Mouse (Mus musculus) retina, postnatal 7 days (tissue): ENCODE results near the gene Pdcd6ip.
"Not testable (repeated sequence)": the region's sequence is repeated elsewhere in the genome, so short reads cannot be mapped to it uniquely, and the experiment has no call there.

ENCODE experiments used
- DNase-seq: peaks from one replicate; pipeline ENCODE4 v3.0.0-alpha.2; 2012; ENCODE audit warnings: low read depth, low spot score

The Pdcd6ip gene

DNA sequence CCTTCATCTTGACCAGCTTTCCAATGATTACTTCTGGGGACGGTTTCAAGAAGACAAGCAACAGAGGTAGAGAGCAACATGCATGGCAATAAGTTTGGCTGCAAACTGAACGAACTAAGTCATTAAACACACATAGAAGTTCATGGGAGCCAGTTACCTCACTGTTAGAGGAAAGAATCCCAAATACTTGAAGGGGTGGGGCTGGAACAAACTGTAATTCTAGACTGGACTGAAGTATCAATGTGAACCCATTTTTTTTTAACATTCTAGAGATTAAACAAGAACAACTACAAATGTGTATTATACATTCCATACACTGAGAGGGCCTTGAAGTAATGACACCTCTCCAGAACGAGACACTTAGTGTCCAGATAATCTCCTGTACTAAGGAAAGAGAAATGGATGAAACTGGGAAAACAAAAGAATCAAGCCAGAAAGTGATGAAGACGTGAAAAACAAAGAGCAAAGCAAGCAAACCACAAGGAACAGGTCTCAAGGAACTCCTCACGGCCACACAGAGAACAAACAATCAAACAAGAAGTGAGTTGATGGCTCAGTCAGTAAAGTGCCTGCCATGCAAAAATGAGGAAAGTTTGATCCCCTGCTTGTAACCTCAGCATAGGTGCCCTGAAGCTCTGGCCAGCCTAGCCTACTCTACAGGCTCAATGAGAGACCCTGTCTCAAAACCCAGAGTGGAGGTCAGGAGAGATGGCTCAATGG lies 6.5 kb downstream of the Pdcd6ip start:
- no peak for DNase-seq

DNA sequence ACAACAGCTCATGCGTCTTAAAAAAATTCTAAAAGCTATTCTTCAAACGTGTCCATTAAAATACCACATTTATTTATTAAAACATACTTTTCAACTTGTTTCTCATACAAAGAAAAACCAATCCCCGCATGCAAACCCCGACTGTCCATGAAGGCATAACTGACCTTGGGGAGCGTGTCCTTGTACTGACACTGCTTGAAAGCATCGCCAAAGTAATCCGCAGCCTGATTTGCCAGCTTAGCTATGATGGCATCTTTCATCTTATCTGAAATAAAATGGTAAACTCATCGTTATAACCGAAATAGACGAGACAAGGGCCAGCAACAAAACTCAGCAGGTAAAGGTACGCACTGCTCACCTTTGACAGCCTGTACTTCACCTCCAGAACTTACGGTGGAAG lies 20.6 kb downstream of the Pdcd6ip start:
- no peak for DNase-seq

DNA sequence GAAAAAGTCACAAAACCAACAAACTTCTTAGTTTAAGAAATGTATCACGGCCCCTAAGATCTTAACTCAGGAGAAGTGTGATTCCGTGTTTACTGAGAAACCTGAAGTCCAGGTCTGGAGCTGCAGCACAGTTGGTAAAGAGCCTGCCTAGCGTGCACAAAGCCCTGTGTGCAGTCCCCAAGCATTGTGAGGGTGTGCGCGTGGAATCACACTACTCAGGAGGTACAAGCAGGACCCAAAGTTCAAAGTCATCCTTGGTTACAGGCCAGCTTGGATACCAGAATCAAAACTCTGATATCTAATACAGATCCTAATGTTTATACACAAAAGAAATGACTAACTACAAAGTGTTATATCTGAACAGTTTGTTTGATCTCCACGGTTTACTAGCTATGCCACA lies 34.3 kb downstream of the Pdcd6ip start:
- no peak for DNase-seq

DNA sequence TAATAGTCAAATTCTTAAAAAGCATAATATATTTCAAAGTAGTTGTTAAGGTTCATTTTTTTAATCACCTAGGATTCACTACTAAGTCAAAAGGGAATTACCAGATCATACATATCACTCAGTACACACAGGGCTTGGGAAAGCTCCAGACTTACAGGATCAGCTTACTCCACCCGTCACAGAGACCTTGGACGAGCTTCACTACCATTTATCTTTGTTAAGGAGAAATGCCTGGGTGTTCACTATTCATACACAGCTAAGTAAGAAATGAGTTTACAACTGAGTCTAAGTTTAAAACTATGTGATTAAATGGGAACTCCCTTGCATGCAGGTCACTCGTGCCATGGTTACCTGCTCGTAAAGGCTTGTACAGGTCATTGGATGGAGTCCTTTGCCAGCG lies 35.7 kb downstream of the Pdcd6ip start:
- DNase-seq, result no peak

DNA sequence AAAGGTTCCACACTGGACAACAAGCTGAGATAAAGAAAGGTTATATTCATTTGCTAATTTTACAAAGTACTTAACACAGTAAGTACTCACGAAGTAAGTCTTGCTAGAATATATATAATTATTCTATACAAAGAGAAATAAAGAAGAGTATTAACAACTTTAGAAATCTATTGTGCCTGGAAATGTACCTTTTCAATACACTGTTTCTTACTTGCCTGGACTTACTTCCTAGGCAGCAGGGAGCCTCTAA lies 37.3 kb downstream of the Pdcd6ip start:
- no peak for DNase-seq

DNA sequence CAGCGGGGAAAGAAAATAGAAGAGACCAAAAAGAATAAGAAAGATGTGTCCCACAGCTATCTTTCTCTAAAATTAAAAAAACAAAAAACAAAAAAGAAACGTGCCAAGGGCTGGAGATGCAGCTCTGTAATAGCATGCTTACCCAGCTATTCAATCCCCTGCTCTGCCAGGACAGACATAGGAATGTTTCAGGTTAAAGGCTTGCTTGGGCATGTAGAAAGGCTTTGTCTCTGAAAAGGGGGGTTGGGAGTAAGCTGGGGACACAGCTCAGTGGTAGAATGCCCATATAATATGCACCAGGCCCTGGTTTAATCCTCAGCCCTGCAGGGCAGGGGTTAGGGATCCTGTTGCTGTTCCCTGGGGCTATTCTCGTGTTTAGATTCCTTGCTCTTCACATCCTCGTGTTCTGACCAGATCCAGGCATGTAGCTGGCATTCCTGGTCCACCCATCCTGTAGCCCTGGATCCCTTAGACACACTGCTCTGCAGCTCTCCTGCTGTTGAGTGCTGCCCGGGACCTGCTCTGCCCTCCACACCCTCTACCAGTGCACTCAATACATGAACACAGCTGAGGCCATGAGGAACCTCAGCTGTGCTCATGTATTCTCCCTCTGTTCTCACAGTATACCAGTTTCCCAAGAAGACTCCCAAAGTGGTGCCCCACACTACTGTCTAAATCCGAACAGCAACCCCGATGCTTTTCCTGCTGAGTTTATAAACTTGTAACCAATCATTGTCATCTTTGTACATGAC lies 37.8 kb downstream of the Pdcd6ip start:
- no peak for DNase-seq

DNA sequence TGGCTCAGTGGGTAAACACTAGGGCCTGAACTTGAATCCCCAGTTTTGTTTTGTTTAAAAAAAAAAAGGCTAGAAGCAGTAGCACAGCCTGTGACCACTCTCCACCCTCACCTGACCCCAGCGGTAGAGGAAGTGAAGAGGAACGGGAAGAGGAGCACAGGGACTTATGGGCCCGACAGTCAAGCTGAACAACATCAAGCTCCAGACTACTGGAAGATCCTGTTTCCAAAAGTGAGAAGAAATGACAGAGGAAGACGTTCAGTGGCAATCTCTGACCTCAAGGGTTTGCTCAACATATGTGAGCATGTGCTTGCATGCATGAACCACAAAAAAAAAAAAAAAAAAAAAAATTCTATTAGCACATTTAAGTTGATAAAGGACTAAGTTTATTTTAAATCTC lies 44.6 kb downstream of the Pdcd6ip start:
- no peak for DNase-seq

DNA sequence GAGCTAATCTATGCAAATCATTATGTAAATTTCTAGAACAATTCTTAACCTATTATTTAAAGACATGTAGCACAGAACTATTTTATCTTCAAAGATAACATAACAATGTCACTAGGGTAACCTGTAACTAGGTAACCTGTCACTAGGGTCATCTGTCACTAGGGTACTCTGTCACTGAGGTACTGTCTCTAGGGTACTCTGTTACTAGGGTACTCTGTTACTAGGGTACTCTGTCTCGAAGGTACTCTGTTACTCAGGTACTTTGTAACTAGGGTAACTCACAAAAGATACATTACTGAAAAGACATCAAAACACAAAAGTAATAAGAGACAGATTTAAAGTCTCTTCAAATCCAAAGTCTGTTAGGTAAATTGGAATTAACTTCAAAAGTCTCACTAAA lies 50.2 kb downstream of the Pdcd6ip start:
- no peak for DNase-seq

DNA sequence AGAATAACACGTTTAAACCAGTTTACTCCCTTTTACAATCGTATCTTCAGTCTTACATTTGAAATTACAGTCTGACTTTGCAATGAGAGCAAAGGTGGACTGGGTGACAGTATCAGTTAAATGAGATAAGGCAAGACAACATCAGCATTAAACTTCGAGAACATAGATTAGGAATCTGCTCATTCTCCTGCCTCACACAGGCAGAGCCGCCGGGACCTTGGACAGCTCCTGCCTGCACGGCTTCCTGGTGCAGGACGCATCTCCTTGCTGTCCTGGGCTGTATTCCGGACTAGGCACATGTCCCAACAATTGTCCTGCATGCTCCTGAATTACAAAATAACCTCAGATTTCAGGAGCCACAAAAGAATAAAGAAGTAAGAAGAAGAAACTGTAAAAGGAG lies 54.5 kb downstream of the Pdcd6ip start:
- DNase-seq, result no peak

DNA sequence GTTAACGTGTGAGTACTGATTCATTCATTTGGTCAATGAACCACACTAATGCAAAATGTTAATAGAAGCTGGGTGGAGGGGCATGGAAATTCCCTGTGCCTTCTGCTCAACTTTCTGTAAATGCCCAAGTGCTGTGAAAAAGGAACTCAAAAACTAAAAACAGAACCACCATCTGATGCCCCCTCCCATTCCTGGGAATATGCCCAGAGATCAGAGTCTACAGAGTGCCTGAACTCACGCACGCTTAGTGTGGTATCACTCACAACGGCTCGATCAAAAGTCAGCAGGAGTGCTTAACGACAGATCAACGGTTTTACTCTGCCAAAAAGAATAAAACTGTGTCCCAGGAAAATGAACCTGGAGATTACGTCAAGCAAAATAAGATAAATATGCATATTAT lies 57.3 kb downstream of the Pdcd6ip start:
- no peak for DNase-seq

DNA sequence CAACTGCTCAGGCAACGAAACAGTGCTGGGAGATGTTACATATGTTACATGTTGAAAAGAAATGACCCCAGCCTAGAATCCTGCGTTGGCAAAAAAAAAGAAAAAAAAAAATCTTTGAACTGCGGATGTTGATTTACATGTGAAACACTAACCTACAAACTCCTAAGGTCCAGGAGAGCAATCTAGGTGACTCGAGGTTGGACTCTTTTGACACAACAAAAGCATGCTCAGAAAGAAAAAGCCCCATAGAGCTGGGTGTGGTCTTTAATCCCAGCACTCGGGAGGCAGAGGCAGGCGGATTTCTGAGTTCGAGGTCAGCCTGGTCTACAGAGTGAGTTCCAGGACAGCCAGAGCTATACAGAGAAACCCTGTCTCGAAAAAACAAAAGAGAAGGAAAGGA lies 58.8 kb downstream of the Pdcd6ip start:
- DNase-seq, result not testable (repeated sequence)

DNA sequence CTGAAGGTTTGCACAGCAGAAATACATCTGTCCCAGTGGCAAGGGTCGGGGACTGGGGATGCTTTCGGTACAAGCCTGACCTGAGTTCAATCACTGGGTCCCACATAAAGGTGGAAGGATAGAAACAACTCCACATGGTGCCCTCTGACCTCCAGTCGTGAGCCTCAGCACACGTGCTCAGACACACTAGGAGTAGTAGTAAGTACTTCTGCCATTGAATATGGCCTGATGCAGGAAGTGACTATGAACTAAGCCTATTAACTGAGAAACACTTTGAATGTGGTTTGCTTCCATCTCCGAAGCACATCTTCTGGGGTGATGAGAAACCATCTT lies 62.3 kb downstream of the Pdcd6ip start:
- no peak for DNase-seq

DNA sequence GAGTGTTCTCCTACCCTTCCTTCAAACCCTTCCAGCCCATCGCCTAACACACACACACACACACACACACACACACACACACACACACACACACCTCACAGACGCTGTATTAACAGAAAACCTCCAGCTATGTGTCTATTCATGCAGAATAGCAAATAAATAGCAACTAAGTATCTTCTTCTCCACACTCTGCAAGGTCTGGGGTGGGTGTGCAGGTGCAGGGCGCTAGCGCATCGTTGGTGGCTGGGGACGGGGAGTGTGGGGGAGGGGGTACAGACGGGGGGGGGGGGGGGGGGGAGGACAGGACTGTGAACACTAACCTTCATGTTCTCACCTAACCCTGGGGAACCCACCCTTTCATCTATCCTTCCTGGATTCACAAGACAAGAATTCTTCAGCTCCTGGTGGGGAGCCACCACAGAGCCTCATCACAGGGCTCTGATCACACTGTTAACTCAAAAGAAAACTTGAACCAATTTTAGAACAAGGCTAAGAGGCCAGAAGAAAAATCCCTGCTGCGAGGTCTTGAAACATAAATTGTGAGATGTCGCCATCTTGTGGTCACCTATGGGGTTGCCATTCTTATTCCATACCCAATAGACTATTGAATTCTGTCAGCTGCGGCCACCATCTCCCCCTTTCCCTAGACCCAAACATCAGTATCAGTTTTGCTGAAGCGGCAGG lies 62.8 kb downstream of the Pdcd6ip start:
- DNase-seq, result peak; percentile 65

DNA sequence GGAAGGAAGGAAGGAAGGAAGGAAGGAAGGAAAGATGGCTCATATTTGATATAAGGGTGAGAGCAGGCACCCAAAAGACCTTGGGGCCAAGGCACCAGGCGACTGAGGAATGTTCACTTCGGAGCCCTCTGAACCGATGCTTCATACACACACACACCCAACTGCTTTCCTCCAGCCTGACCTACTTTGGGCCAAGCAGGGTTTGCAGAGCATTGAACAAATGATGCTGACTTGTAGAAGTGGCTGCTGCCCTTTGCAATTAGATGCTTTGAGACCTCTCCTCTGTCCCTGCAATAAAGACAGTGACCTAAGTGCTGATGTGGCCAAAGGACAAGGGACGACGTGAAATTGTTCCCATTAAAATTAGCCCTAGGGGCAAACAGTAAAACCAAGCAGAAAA lies 63.4 kb downstream of the Pdcd6ip start:
- DNase-seq, result no peak

DNA sequence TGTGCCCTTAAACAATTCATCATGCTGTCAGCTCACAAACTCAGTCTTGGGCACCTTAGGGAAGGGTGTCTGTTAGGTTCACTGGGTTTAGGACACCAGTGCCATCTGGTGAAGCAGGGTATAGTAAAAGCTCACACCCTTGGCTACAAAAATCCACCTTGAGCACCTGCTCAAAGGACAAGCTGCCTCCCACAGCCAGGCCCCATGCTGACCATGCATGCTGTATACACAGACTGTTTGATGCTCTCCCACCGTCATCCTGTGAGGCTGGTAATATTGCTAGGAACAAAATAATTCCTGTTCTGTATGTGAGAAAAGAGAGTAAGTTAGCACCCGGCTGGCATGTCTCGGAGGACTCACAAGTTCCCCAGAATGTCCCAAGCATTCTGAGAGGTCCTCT lies 64.0 kb downstream of the Pdcd6ip start:
- no peak for DNase-seq

DNA sequence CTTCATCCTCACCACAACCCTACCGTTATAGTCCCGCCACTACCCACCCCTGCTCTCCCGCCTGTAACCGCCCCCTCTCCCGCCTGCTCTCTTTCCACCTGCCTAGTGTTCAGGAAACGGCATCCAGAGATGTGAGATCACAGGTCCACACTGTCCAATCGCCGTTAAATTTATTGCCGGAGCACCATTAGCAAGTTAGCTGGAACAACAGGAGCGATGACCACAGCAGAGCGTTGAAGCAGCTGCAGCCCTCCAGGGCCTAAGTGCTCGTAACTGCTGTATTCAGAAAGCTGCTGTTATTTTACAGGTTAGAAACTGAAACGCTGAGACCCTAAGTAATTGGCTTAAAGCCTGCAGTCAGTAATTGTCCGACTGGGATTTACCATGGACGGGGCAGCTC lies 64.4 kb downstream of the Pdcd6ip start:
- DNase-seq, result no peak

DNA sequence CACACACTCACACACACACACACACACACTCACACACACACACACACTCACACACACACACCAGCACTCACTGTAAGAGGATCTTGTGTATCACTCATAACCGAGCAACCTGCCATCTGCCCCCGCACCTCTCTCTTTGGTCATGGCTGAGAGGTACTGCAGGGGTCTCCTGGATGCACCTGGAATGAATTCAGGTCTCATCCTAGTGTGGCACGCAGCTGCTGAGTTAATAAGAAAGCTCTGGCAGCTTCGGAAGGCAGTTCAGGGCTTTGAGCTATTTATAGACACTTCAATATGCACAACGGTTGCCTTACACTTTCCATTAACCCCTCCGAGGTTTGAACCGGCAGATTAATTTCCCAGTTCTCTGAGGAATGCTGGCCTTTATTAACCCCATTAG lies 73.1 kb downstream of the Pdcd6ip start:
- no peak for DNase-seq

DNA sequence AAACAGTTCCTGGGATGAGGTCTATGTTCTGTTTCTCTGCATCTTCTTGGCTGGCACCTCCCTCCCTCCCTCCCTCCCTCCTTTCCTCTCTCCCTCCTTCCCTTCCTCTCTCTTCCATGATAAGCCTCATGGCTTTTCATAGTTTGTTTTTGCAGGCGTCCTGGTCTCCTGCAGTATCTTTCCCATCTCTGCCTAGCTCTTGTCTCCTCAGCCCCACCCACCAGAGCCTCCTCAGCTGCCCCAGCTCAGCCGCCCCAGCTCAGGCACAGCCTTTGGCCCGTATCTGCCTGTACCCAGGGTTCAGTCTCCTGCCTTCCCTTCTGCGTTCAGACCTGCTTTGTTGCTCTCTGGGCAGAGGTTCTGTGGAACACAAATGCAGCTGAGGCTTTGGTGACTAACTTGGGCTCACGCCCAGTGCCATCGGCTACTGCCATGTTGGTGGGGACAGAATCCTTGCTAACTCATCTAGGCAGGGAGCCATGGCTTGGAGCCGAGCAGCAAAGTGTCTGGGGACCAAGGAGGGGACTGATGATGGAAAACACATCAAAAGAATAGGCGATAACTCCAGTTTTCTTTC lies 74.8 kb downstream of the Pdcd6ip start:
- DNase-seq, result no peak

DNA sequence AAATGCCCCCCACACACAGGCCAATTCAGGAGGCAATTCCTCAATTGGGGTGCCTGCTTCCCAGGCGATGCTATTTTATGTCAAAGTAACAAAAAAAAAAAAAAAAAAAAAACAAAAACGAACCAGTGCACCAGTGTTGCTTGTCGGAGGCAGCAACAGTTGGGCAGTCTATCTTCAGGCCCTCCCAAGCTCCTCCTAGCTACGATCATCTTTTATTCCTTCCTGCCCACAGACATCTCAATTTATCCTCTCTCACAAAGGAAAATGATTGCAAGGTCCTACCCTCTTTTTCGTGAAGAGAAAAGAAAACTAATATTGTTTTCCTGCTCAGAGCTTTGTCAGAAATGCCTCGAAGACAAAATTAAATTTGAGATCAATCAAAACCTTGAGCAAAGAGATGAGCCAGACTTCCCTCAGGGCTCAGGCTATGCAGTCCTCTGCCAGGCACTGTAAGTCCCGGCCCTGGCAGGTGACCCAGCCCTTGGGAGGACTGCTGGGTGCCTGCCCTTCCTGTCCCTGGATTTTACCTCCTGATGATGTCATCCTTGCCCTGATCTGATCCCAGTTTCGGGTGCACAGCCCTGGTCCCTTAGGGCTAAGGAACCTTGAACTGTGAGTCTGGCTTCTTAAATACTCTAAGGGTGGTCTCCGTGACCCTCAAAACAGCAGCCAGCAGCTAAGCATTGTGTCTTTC lies 75.6 kb downstream of the Pdcd6ip start:
- no peak for DNase-seq

DNA sequence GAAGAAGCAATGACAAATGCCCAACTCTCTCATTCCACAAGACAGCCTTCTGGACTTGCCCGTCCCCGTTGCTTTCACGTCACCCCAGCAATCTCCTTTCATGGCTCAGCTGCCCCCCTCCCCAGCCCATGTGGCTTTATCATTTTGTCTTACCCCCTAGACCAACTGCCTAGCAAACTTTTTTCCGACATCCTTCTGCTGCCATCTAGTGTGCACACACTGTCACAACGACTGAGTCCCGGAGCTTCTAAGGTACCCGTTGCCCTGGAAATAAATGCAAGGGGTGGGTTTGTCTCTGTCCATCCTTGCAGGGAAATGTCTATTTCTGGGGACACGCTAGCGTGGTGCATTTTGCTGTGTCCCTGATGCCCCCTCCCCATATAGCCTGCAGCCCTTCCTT lies 78.4 kb downstream of the Pdcd6ip start:
- peak; percentile 38 for DNase-seq

DNA sequence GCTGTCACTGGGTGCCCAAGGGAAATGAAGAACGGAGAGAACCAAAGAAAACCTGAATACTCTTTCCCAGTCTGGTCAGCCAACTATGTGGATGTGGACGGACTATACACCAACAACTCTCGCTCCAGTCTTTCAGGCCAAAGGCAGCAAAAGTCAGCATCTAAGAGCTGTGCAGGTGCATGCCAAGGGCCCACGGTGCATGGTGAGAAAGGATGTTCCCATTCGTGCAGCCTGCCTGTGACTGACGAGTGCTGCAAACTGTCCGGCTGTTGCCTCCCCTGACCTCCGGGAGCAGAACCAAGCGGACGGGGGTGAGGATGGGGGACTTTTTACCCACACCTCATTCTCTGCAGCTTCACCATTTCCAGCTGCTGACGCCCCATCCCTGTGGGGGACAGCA lies 78.9 kb downstream of the Pdcd6ip start:
- DNase-seq, result no peak

DNA sequence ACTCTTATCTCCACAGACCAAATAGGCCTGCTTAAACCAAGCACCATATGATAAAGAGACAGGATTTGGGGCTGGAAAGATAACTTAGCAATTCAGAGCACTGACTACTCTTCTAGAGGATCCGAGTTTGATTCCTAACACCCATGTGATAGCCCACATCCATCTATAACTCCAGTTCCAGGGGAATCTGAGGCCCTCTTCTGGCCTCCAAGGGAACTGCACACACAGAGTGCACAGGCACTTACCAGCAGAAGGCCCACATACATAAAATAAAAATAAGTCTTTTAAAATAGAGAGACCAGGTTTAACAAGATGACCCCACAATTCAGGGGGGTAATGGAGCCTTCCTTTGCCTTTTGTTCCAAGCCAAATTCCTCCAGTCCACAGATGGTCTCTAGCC lies 79.3 kb downstream of the Pdcd6ip start:
- no peak for DNase-seq
